Mouse (Mus musculus): ENCODE results near the gene Adal.

GRCm38 (mm10) chr2:121169902-121170301 is 29.7 kb downstream of the Adal start:
- TF ChIP-seq ZNF384 (IDR thresholded peaks at IDR 0.05; ENCODE audit: low read depth, low read length) (no peak), HCFC1 (IDR thresholded peaks at IDR 0.05; ENCODE audit: borderline replicate concordance, insufficient read depth, low read length) (no peak)

All from ES-E14 (cell line).